Mouse (Mus musculus) bone marrow, adult 2 months (tissue): ENCODE results near the gene Defb25. TPM values are rescaled to one million over a fixed set of nuclear protein-coding genes. Genes with fewer than 3 reads are reported as not detected.

ENCODE experiments used
- H3K27ac ChIP-seq: fragments of 200-500 bp; 2 replicates; pipeline ENCODE4 v1.5.1; 2012; ENCODE audit warnings: low read depth, mild to moderate bottlenecking, control low read depth, inconsistent platforms, low read length; ENCODE audit not compliant: control insufficient read depth, poor library complexity, insufficient read depth
- H3K4me1 ChIP-seq: fragments of 200-500 bp; 2 replicates; pipeline ENCODE4 v1.6.1; 2011; ENCODE audit warnings: low read length; ENCODE audit not compliant: control insufficient read depth, insufficient read depth
- H3K4me3 ChIP-seq: fragments of 200-500 bp; replicated peaks from 2 replicates; pipeline ENCODE3; 2011; ENCODE audit warnings: mild to moderate bottlenecking, low read depth, low read length, control low read depth; ENCODE audit not compliant: control insufficient read depth
- CTCF ChIP-seq: fragments of 200-500 bp; IDR thresholded peaks from 2 replicates; pipeline ENCODE4 v1.5.1; 2011; ENCODE audit warnings: low read length, control low read depth; ENCODE audit not compliant: control insufficient read depth, insufficient read depth
- POLR2A ChIP-seq: fragments of 200-500 bp; IDR thresholded peaks from 2 replicates; pipeline ENCODE4 v1.6.1; 2011; ENCODE audit warnings: low read depth, mild to moderate bottlenecking, control low read depth, low read length, borderline replicate concordance; ENCODE audit not compliant: control insufficient read depth
- WGBS: fragments of 180-500 bp; shearing (Covaris S2); methylation state at CpG from one replicate; pipeline ENCODE4 v1.1.7; 2018; 5-methylcytosine and 5-hydroxymethylcytosine counted together
- polyA plus RNA-seq: library from polyadenylated mRNA; stranded (reverse); fragments of >200 nt; gene quantifications from 2 replicates; pipeline ENCODE4 v1.2.4, GENCODE M21; 2011; ENCODE audit warnings: low replicate concordance; ENCODE audit not compliant: missing spikeins, insufficient read depth, insufficient read length

Defb25 gene
- polyA plus RNA-seq, 1 experiment, result not detected

GRCm38 (mm10) chr2:152580107-152580506 lies 42.7 kb downstream of the Defb25 start, which contains the start of gene Defb19:
TSS of gene Defb19 (minus strand) at chr2:152580312.
- 80% methylated on average over 7 of the region's 7 CpGs for WGBS
- no peak for TF ChIP-seq CTCF
- no peak for TF ChIP-seq POLR2A
- no peak within 1 kb of the TSS for H3K27ac ChIP-seq
- no peaks in the 10 kb centered on the region for H3K4me1 ChIP-seq
- H3K4me3 ChIP-seq, result no peak within 1 kb of the TSS

- no peaks in the 10 kb centered on the region for H3K4me1 ChIP-seq
Observed at GRCm38 (mm10) chr2:152573484-152573883, 49.4 kb downstream of the Defb25 start.

More at GRCm38 (mm10) chr2:152573484-152573883, 49.4 kb downstream of the Defb25 start:
- no peak for TF ChIP-seq POLR2A
- no peak for TF ChIP-seq CTCF
- Histone ChIP-seq H3K4me3 (no peak overlapping the region), H3K27ac (no peak overlapping the region)
- WGBS, result 84% methylated on average over 8 of the region's 8 CpGs

Other genes starting within 250 kb of the Defb25 start
- not detected in 2 replicates for gene Nrsn2, start 246.4 kb downstream of the Defb25 start, polyA plus RNA-seq
- gene Sox12, start 225.0 kb downstream of the Defb25 start, polyA plus RNA-seq, result 4.8 and 6.3 TPM in 2 replicates
- gene Zcchc3, start 208.0 kb downstream of the Defb25 start, polyA plus RNA-seq, result 5.6 and 6.2 TPM in 2 replicates
- gene 6820408C15Rik, start 207.5 kb downstream of the Defb25 start, polyA plus RNA-seq, result 0.66 and 2.9 TPM in 2 replicates
- gene Defb23, start 158.4 kb downstream of the Defb25 start, polyA plus RNA-seq, result not detected in 2 replicates
- gene Defb20, start 146.0 kb downstream of the Defb25 start, polyA plus RNA-seq, result not detected in 2 replicates
- gene Defb22, start 132.9 kb downstream of the Defb25 start, polyA plus RNA-seq, result not detected in 2 replicates
- not detected in 2 replicates for gene Defb26, start 111.4 kb downstream of the Defb25 start, polyA plus RNA-seq
- gene Defb28, start 104.8 kb downstream of the Defb25 start, polyA plus RNA-seq, result not detected in 2 replicates
- gene Defb29, start 83.0 kb downstream of the Defb25 start, polyA plus RNA-seq, result not detected in 2 replicates
- not detected in 2 replicates for gene Gm17416, start 53.7 kb downstream of the Defb25 start, polyA plus RNA-seq
- gene Defb21, start 50.3 kb downstream of the Defb25 start, polyA plus RNA-seq, result not detected in 2 replicates
- not detected in 2 replicates for gene Defb19, start 42.7 kb downstream of the Defb25 start, polyA plus RNA-seq
- not detected in 2 replicates for gene Defb45, start 23.7 kb downstream of the Defb25 start, polyA plus RNA-seq
- not detected in 2 replicates for gene Defb36, start 18.7 kb downstream of the Defb25 start, polyA plus RNA-seq
- not detected in 2 replicates for gene Rem1, start 3.9 kb upstream of the Defb25 start, polyA plus RNA-seq
- gene H13, start 46.4 kb upstream of the Defb25 start, polyA plus RNA-seq, result 37.9 and 71.3 TPM in 2 replicates
- 1.8 and 12.9 TPM in 2 replicates for gene Mcts2, start 64.0 kb upstream of the Defb25 start, polyA plus RNA-seq
- gene Id1, start 113.2 kb upstream of the Defb25 start, polyA plus RNA-seq, result 4.2 and 15.9 TPM in 2 replicates
- 1.4 TPM in 1 of 2 replicates, not detected in the other for gene Cox4i2, start 131.1 kb upstream of the Defb25 start, polyA plus RNA-seq
- gene Bcl2l1, start 208.7 kb upstream of the Defb25 start, polyA plus RNA-seq, result 97.4 and 124 TPM in 2 replicates
- 57.0 and 74.1 TPM in 2 replicates for gene Tpx2, start 224.9 kb upstream of the Defb25 start, polyA plus RNA-seq